Mouse (Mus musculus) right cerebral cortex, postnatal 36 days (tissue): ENCODE measurements around the gene Atg4a.

Experiments
- DNase-seq, 2 experiments: peaks; one replicate each; pipeline ENCODE4 v3.0.0; 2022; ENCODE audit warnings: low spot score in 2 of 2, mixed read lengths in 1 of 2

Gene Atg4a

DNA sequence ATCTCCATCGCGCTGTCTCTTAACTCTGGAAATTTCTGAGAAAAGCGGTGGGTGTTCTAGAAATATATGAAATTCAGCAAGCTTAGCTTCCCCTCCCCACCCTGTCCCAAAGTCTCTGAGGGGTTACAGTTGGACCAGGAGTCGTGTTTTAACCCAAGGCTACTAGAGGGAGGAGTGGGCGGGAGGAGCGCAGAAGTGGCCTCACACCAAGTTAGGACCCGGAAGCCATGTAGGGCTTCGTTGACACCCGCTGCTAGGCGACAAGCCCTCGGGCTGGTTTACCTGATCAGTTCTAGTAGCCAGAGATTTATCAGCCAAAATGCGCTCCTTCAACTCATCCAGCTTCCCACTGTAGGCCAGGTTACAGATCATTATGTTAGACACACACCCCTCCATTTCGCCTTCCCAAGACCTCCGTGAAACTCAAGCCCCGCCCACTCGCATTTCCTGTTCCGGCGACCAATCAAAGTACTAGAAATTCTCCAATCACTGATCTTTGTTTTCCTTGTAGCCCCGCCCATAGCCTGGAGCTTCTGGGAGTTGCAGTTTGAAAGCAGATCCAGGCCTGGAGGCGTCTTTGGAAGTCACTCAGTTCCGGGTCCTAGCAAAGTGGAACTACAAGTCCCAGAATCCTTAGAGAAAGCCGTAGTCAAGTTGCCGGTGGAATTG is at the start of gene Atg4a, which contains the start of gene Psmd10:
Gene Atg4a, plus strand, starts transcription at position 636 of the 669 bp plus-strand sequence.
Gene Psmd10, minus strand, starts transcription at position 457 of the 669 bp plus-strand sequence.
- DNase-seq: peak; percentile 86 to 93

- DNase-seq: no peak
Measured at GRCm38 (mm10) chrX:140907360-140907759, 49.3 kb upstream of the Atg4a start, which contains the start of gene Vsig1. Gene Vsig1, plus strand, starts transcription at chrX:140907608.

DNA sequence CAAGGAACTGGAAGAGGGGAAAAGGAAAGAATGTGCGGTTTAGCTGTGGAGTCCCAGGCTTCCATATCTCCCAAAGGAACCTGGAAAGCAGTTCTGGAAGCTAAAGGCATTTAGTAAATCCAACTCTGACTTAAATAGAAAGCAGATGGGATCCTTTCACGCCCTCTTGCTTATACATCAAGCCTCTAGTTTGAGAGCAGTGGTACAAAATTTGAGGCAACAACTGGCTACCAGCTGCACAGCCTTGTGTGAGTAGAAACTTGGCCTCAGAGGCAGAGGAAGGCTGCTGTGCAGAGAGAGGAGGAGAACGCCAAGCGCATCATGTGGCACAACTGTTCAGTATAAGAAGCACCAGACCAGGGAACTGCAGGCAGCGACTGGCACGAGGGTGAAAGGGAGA is 35.4 kb upstream of the Atg4a start:
- DNase-seq: no peak

DNA sequence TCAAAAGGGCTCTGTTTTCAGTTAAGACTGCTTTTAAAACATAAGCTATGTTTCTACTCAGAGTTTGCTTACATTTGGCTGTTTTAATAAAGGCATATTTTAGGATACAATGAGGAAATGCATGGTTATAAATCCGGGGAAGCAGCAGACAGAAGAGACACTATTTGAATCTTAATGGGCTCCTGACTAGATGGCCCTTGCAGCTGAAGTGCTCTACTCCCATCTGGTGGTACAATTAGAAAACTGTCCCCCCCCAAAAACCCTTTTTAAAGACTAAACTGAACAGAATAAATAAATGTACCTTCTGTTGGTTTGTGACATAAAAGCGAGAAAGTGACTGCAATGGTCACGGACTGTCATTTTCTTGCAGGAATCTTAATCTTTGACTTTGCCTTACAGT is 24.6 kb upstream of the Atg4a start:
- peak in 1 of 2 experiments; percentile 1 for DNase-seq

DNA sequence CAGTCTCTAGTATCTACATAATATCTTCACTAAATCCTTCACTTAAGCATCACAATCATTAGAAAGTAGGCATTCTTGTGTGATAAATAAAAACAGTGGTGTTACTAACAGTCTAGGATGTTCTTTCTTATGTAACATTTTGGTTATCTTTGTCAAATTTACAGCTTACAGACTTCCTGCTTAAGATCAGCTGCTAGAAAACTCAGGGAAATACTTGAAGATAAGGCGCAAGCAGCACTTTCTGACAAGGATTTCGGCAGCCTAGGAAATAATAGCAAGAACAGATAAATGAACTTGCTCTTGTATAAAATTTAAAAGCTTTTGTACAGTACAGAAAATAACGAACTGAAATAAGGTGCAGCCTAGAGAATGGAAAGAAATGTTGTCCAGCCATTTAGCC is 23.4 kb upstream of the Atg4a start:
- no peak for DNase-seq

GRCm38 (mm10) chrX:140936271-140936670 is 20.4 kb upstream of the Atg4a start:
- no peak for DNase-seq

GRCm38 (mm10) chrX:140953618-140954017 is 3.1 kb upstream of the Atg4a start:
- no peak for DNase-seq

- DNase-seq: no peak
Measured at GRCm38 (mm10) chrX:140956959-140957358, 252 bp downstream of the Atg4a start.

GRCm38 (mm10) chrX:140978943-140979342 is 22.2 kb downstream of the Atg4a start:
- no peak for DNase-seq

DNA sequence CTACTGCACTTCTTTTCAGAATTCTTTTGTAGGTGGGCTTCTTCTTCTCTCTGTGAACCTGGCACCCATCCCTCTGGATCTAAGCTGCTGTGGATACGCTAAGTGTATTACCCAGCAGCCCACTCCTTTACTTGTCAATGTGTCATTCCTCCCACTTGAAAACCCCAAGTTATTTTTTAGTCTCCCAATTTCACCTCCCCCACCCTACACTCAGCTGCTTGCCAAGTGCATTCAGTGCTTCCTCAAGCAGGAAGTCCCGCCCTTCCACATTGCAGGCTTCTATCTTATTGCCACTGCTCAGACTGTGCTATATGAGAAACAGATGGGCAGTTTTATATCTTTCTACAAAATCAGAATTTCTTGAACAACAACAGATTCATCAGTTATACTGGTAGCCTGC is 22.8 kb downstream of the Atg4a start:
- peak; percentile 10 to 37 for DNase-seq

DNA sequence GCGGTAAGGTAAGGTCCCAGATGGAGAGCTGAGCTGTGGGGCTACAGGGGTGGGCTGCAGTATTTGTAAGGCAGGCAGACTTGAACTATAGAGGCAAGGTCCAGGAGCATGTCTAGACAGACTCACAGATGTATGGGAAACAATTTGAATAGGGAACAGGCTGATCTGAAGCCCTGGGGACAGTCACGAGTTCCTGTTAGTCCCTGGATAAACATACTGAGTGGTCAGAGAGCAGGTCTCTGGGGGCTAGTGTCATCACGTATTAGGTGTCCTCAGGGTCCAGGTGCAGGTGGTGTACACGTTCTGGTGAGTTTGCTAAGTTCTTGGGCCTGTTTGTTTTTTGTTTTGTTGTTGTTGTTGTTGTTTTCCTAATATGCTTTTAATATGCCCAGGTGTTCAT is 23.5 kb downstream of the Atg4a start:
- DNase-seq: no peak

DNA sequence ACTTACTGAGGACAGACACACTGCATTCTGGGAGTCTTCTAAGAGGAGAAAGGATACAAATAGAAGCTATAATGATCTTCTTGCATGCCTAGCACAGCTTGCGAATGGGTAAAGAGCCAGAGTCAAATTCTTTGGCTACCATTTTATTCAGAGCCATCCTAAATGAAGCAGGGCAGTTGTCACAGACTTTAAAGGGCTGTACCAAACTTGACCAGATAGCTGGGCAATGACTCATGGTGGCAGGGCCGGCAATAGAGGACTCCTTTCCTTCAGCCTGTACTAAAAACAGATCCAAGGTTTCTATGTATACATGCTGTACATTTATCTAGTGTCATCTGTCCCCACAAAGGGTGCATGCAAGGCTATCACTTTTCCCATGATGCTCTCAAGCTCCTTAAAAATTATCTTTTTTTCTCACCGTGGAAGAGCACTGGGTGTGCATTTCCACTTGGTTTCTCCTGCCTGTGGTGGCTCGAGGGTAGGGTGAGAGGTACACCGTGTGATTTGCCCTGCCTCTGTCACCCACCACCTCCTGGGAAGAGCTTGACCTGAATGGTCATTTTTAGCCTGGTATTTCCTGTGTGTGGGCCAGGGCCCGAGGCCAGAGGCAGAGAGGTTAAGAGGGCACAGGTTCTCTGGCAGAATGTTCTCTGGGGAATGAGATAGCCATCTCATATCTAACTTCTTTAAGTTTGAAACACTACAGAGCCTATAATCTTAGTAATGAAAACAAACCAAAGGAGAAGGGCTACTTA is 26.7 kb downstream of the Atg4a start:
- DNase-seq: no peak

DNA sequence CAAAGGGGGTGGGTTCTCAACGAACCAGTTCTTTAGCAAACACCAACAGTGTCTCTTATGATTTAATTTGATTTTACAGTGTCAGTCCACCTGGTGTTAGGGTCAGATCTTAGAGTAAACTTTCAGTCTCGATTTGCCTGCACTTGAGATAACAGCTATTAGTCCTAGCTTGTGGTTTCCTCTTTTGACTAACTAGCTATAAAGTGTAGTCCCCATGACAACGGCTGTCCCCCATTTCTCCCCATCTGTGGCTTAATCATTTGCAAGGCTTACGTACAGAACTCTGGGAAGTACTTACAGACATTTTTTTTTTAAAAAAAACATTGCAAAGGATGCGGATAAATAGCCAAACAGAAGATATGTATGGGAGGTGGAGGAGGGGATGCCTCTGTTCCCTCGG is 28.1 kb downstream of the Atg4a start:
- no peak for DNase-seq

DNA sequence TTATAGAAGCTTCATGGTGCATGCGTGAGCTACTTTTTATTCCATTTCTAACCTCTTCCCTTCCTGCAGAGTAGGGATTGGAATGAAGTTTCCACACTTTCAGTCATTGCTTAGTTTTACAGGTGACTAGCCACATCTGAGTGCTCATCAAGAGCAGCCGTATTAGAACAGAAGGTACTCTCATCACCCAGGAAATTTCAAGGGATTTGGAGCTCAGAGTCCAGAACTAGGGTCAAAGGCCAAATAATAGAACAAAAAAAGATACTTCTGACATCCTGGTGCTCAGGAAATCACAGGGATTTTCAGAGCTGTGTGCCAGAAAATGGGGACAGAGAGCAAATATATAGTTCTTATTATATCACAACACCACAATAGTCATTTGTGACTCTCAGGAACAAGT is 28.5 kb downstream of the Atg4a start:
- no peak for DNase-seq

DNA sequence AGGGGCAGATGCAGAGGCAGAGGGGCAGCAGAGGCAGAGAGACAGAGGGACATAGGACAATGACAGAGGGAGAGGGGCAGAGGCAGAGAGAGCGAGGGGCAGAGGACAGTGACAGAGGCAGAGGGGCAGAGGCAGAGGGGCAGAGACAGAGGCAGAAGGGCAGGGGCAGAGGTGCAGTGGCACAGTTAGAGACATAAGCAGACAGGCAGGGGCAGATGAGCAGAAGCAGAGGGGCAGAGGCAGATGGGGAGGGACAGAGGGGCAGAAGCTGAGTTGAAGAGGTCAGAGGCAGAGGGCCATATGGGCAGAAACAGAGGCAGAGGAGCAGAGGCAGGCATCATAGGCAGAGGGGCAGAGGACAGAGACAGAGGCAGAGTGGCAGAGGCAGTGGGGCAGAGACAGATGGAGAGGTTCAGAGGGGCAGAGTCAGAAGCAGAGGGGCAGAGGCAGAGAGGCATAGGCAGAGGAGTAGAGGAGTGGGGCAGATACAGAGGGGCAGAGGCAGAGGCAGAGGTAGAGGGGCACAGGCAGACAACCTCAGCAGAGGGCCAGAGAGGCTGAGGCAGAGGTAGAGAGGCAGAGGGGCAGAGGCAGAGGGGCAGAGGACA is 40.3 kb downstream of the Atg4a start:
- no peak for DNase-seq

- DNase-seq: no peak
Measured at GRCm38 (mm10) chrX:140997912-140998545, 41.3 kb downstream of the Atg4a start.

DNA sequence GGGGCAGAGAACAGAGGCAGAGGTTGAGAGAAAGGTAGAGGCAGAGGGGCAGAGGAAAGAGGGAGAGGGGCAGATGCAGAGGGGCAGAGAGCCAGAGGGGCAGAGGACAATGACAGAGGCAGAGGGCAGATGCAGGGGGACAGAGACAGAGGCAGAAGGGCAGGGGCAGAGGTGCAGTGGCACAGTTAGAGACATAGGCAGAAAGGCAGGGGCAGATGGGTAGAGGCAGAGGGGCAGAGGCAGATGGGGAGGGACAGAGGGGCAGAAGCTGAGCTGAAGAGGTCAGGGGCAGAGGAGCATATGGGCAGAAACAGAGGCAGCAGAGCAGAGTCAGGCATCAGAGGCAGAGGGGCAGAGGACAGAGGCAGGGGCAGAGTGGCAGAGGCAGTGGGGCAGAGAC is 42.2 kb downstream of the Atg4a start:
- no peak for DNase-seq

GRCm38 (mm10) chrX:141149705-141150104 is 193.0 kb downstream of the Atg4a start:
- no peak for DNase-seq

- DNase-seq: no peak
Measured at GRCm38 (mm10) chrX:141150290-141150689, 193.6 kb downstream of the Atg4a start.

DNA sequence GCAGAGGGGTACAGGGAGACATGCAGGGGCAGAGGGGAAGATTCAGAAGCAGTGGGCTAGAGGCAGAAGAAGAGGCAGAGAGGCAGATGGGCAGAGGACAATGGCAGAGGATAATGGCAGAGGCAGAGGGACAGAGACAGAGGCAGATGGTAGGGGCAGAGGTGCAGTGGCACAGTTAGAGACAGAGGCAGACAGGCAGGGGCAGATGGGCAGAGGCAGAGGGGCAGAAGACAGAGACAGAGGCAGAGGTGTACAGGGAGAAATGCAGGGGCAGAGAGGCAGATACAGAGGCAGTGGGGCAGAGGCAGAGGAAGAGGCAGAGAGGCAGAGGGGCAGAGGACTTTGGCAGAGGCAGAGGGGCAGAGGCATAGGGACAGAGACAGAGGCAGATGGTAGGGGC is 194.5 kb downstream of the Atg4a start:
- no peak for DNase-seq

GRCm38 (mm10) chrX:141156696-141157095 is 200.0 kb downstream of the Atg4a start:
- DNase-seq: no peak

DNA sequence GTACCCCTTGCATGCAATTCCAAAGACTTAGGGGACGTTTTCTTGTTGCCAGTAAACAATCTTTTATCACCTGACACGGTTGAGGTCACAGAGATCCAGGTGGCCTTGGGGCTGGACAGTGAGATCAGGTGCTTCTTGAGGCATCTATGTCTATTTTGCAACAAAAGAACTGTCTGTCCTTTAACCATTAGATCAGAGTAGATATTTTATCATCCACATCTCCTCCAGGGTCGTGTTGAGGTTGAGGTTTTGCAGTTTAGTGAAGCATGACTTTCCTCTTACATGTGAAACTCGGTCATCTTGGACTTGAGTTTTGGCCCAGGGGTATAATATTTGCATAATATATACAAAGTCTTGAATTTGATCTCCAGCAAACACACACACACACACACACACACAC is 200.9 kb downstream of the Atg4a start:
- no peak for DNase-seq
